Mouse (Mus musculus): ENCODE results near the gene Rag2. TPM values are rescaled to one million over a fixed set of nuclear protein-coding genes. Genes with fewer than 3 reads are reported as not detected.

The Rag2 gene
- polyA plus RNA-seq, 1 experiment from 2014 or later = not detected

Other genes starting within 250 kb of the Rag2 start
- 0.34 and 0.51 TPM in 2 replicates for gene Rag1, start 24.8 kb downstream of the Rag2 start, polyA plus RNA-seq (2016; fragmentation: Nextera tagmentation; extraction: Ambion mirVana)
- gene B230118H07Rik, start 24.8 kb downstream of the Rag2 start, polyA plus RNA-seq (2016; fragmentation: Nextera tagmentation; extraction: Ambion mirVana) = 57.7 and 58.1 TPM in 2 replicates
- 11.3 and 12.6 TPM in 2 replicates for gene Traf6, start 53.7 kb downstream of the Rag2 start, polyA plus RNA-seq (2016; fragmentation: Nextera tagmentation; extraction: Ambion mirVana)

All from limb, embryonic 12.5 days (tissue).